Mouse (Mus musculus): ENCODE data around the gene Plcxd2.

DNA sequence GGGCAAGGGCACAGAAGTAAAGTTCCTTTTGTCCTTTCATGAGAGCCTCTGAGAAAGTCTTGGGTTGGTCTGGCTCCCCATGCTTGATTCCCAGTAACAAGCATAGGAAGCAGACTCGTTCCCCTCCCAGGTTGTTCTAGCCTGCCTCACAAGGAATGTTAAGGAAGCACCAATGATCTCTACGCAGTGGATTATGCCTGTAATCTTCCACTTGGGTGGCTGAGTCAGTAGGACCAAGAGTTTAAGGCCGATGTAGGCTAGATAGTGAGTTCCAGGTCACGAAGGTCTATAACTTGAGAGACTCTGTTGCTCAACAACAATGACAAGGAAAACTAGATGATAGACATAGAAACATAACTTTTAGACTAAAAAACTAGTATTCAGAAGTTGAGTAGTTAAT, 9.8 kb upstream of the Plcxd2 start:
- TF ChIP-seq POLR2A (IDR thresholded peaks at IDR 0.05; ENCODE audit: extremely low read depth, insufficient read depth, low read length) (no peak), CTCF (IDR thresholded peaks at IDR 0.05; ENCODE audit: low read depth, low read length) (no peak)

Data from liver, adult 2 months (tissue).